In genomic region chrX:142832221-142832620, GRCm38 (mm10) we compare ENCODE assay signal across 29 mouse cellular contexts.
DNase-seq lines count a peak whose midpoint lies in the region; ATAC-seq and TF ChIP-seq lines count a peak whose summit lies in the region.
"Had no signal": no experiment of that assay in that cellular context is flagged by ENCODE, and none has a peak within 500 bp of the region (broad histone marks: within the 10 kb centered on the region; RNA-seq: fewer than 3 reads in every experiment).

No protein-coding gene starts in this region.

- TF ChIP-seq CTCF in heart, adult 2 months (IDR thresholded peaks at IDR 0.05): no peak
- TF ChIP-seq CTCF in intestine, postnatal 0 days (IDR thresholded peaks at IDR 0.05; ENCODE audit: low read depth): no peak

- peaks cover 12% of the 10 kb centered on the region for H3K4me1 ChIP-seq in heart, adult 2 months (ENCODE audit: control insufficient read depth, insufficient read depth, low read length)
- peaks cover 40% of the 10 kb centered on the region for H3K4me1 ChIP-seq in heart, embryonic 16.5 days (ENCODE audit: control insufficient read depth, insufficient read depth, low read length)
- no peaks in the 10 kb centered on the region for H3K4me1 ChIP-seq in intestine, postnatal 0 days (replicated peaks; ENCODE audit: control insufficient read depth, insufficient read depth, low read length)
- H3K4me1 ChIP-seq: hindbrain, embryonic 13.5 days; neural tube, embryonic 15.5 days; stomach, embryonic 15.5 days had no signal

- no peak for DNase-seq in heart, adult 2 months
- no peak for DNase-seq in heart, adult 9 months (ENCODE audit: low spot score in 2 of 2)
- DNase-seq in heart, adult 8-10 months (ENCODE audit: low spot score): no peak
- peak; percentile 39 to 50 for DNase-seq in thymus, adult 18-20 months
- peak; percentile 45 for DNase-seq in thymus, postnatal 25 days
- no peak for DNase-seq in natural killer cell, adult 2 months (ENCODE audit: low spot score in 2 of 2)
- DNase-seq: adrenal gland, postnatal 25 days; cerebellum, adult 18-20 months; cerebellum, postnatal 14 days; forebrain, postnatal 0 days; gastrocnemius, postnatal 10 days; heart, postnatal 4 days; kidney, adult 9 months; kidney, postnatal 10 days; layer of hippocampus, postnatal 36 days; left cerebral cortex, postnatal 4 days; liver, embryonic 13.5 days; lung, adult 2 months; lung, postnatal 10 days; midbrain, embryonic 14.5 days; right cerebral cortex, postnatal 25 days had no signal

- no peak overlapping the region for H3K4me2 ChIP-seq in heart, embryonic 16.5 days (ENCODE audit: low read depth, low read length)
- H3K4me2 ChIP-seq in intestine, postnatal 0 days (replicated peaks; ENCODE audit: low read depth): no peak overlapping the region
- H3K4me2 ChIP-seq: hindbrain, embryonic 13.5 days; liver, embryonic 13.5 days; neural tube, embryonic 15.5 days; stomach, embryonic 15.5 days had no signal

- TF ChIP-seq POLR2A in heart, adult 2 months (IDR thresholded peaks at IDR 0.05; ENCODE audit: insufficient read depth, low read depth, low read length): no peak

- WGBS in heart, adult 2 months: 61% methylated on average over 3 of the region's 3 CpGs
- WGBS in heart, embryonic 16.5 days: 66% methylated on average over 3 of the region's 3 CpGs
- 73% methylated on average over 3 of the region's 3 CpGs for WGBS in intestine, postnatal 0 days

- H3K79me2 ChIP-seq in heart, adult 2 months (replicated peaks; ENCODE audit: control insufficient read depth, insufficient read depth, low read length): no peaks in the 10 kb centered on the region

- intact Hi-C loops in heart, adult 2 months (cut with DNase I): loop anchor here (5.0 kb wide), 1 partner anchor 135 kb away; the partner anchor contains the start of gene Ammecr1

- H3K27ac ChIP-seq in heart, adult 2 months: peak overlapping the region; percentile 58
- peak overlapping the region; percentile 89 for H3K27ac ChIP-seq in heart, embryonic 16.5 days (ENCODE audit: low read length)
- no peak overlapping the region for H3K27ac ChIP-seq in intestine, postnatal 0 days (ENCODE audit: low read depth, low read length)
- H3K27ac ChIP-seq: hindbrain, embryonic 13.5 days; liver, embryonic 13.5 days; neural tube, embryonic 15.5 days; stomach, embryonic 15.5 days had no signal

- H3K9ac ChIP-seq in heart, adult 2 months (ENCODE audit: low read depth, low read length): no peak overlapping the region
- no peak overlapping the region for H3K9ac ChIP-seq in heart, embryonic 16.5 days (ENCODE audit: low read length)
- H3K9ac ChIP-seq in intestine, postnatal 0 days (ENCODE audit: low read depth, low read length): no peak overlapping the region
- H3K9ac ChIP-seq: forebrain, postnatal 0 days; hindbrain, embryonic 13.5 days; liver, embryonic 13.5 days; neural tube, embryonic 15.5 days; stomach, embryonic 15.5 days had no signal

- H3K27me3 ChIP-seq in heart, adult 2 months (ENCODE audit: control insufficient read depth, insufficient read depth, low read length): no peaks in the 10 kb centered on the region
- H3K27me3 ChIP-seq in heart, embryonic 16.5 days (ENCODE audit: control insufficient read depth, insufficient read depth, low read length): no peaks in the 10 kb centered on the region
- H3K27me3 ChIP-seq in intestine, postnatal 0 days (replicated peaks; ENCODE audit: control insufficient read depth, insufficient read depth, low read length): no peaks in the 10 kb centered on the region
- H3K27me3 ChIP-seq: liver, embryonic 13.5 days; neural tube, embryonic 15.5 days; Patski; stomach, embryonic 15.5 days had no signal

- no peaks in the 10 kb centered on the region for H3K9me3 ChIP-seq in heart, embryonic 16.5 days (replicated peaks; ENCODE audit: control insufficient read depth, low read length)
- H3K9me3 ChIP-seq in intestine, postnatal 0 days (ENCODE audit: control insufficient read depth): no peaks in the 10 kb centered on the region
- H3K9me3 ChIP-seq: G1E; hindbrain, embryonic 13.5 days; liver, embryonic 13.5 days; neural tube, embryonic 15.5 days; stomach, embryonic 15.5 days had no signal

- no peak overlapping the region for H3K4me3 ChIP-seq in heart, adult 2 months
- no peak overlapping the region for H3K4me3 ChIP-seq in heart, embryonic 16.5 days (ENCODE audit: low read length)
- H3K4me3 ChIP-seq in intestine, postnatal 0 days (ENCODE audit: low read depth, low read length): no peak overlapping the region
- H3K4me3 ChIP-seq: erythroblast, embryonic 14.5 days; hindbrain, embryonic 13.5 days; liver, embryonic 13.5 days; neural tube, embryonic 15.5 days; stomach, embryonic 15.5 days had no signal

- H3K36me3 ChIP-seq in heart, adult 2 months (ENCODE audit: control insufficient read depth, insufficient read depth, low read length): peaks cover 8% of the 10 kb centered on the region; the same call in 1 of the 2 replicates
- H3K36me3 ChIP-seq in heart, embryonic 16.5 days (ENCODE audit: control insufficient read depth, insufficient read depth): peaks cover 2% of the 10 kb centered on the region; the same call in 1 of the 2 replicates
- H3K36me3 ChIP-seq in intestine, postnatal 0 days (ENCODE audit: control insufficient read depth, insufficient read depth): no peaks in the 10 kb centered on the region
- H3K36me3 ChIP-seq: hindbrain, embryonic 13.5 days; neural tube, embryonic 15.5 days; stomach, embryonic 15.5 days had no signal

- TF ChIP-seq EP300 in heart, adult 2 months (IDR thresholded peaks at IDR 0.05; ENCODE audit: insufficient read depth, low read depth, low read length): no peak

- no peak for ATAC-seq in heart, embryonic 16.5 days (replicated peaks; ENCODE audit: extremely low read depth, insufficient read depth, low FRiP score)
- no peak for ATAC-seq in intestine, postnatal 0 days
- ATAC-seq: forebrain, postnatal 0 days; Patski had no signal

Comparison
In these comparisons a context has a peak if more than half of its experiments do, and no peak if none do; other contexts are left out.
1. DNase-seq: peak in thymus, adult 18-20 months (2 of 2) and thymus, postnatal 25 days (single experiment); none in heart, adult 2 months (0 of 2), heart, adult 9 months (0 of 2), heart, adult 8-10 months (single experiment) and natural killer cell, adult 2 months (0 of 2).